Mouse (Mus musculus): Measurements from ENCODE around the gene Pithd1.

DNA sequence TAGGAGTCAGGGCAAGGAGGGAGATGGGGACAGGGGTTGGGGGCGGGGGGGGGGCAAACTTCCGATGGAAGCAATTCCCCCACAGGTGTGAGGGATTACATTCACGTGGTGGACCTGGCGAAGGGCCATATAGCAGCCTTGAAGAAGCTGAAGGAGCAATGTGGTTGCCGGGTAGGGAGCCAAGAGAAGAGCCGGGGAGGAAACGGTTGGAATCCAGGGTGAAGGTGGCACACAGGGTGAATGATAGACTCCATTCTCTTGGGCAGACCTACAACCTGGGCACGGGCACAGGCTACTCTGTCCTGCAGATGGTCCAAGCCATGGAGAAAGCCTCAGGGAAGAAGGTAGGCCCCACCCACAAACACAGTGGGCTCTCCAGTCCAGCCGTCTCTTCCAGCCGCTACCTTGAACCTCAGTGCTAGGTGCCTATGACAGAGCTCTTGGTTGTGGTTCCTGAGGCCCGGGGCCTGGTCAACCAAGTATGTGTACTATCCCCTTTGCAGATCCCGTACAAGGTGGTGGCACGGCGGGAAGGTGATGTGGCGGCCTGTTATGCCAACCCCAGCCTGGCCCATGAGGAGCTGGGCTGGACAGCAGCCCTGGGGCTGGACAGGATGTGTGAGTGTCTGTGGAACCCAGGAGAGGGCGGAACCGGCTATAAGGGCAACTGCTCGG is 19.8 kb downstream of the Pithd1 start:
- TF ChIP-seq POLR2A (IDR thresholded peaks at IDR 0.05; ENCODE audit: low read depth, low read length) = no peak
- no peak for TF ChIP-seq CTCF (conservative IDR thresholded peaks at IDR 0.05; ENCODE audit: insufficient read depth, insufficient read length, low read depth, low read length)
